Mouse (Mus musculus) cortical plate, adult 2 months (tissue): ENCODE measurements at regions not wholly inside any gene's neighbourhood (a gene's known extent, or its start where the extent isn't known, plus 50 kb on each side); places are given as distances from the start of the nearest gene placed in this dataset.
A peak's percentile ranks its signal among the peaks of the same experiment; 100 is the strongest.

ENCODE experiments used
- H3K27ac ChIP-seq: fragments of 200-500 bp; 2 replicates; pipeline ENCODE4 v1.5.1; 2012; ENCODE audit warnings: low read length, control low read depth, inconsistent platforms; ENCODE audit not compliant: insufficient read depth
- H3K4me1 ChIP-seq: fragments of 200-500 bp; 2 replicates; pipeline ENCODE4 v1.6.1; 2011; ENCODE audit warnings: low read length; ENCODE audit not compliant: control insufficient read depth, insufficient read depth
- H3K4me3 ChIP-seq: fragments of 200-500 bp; 2 replicates; pipeline ENCODE4 v1.5.1; 2011; ENCODE audit warnings: mild to moderate bottlenecking, low read length, control low read depth; ENCODE audit not compliant: insufficient read depth
- CTCF ChIP-seq: fragments of 200-500 bp; IDR thresholded peaks from 2 replicates; pipeline ENCODE4 v1.5.1; 2011; ENCODE audit warnings: mild to moderate bottlenecking, control low read depth, low read length; ENCODE audit not compliant: insufficient read depth; ENCODE audit errors: extremely low read depth
- POLR2A ChIP-seq: fragments of 200-500 bp; IDR thresholded peaks from 2 replicates; pipeline ENCODE4 v1.6.1; 2011; ENCODE audit warnings: mild to moderate bottlenecking, low read length, control low read depth; ENCODE audit not compliant: insufficient read depth; ENCODE audit errors: extremely low read depth

- H3K4me1 ChIP-seq: no peaks in the 10 kb centered on the region
- H3K27ac ChIP-seq: no peak overlapping the region
- no peak overlapping the region for H3K4me3 ChIP-seq
- no peak for TF ChIP-seq POLR2A
- no peak for TF ChIP-seq CTCF
Measured at GRCm38 (mm10) chr3:128212256-128212655, 316.1 kb upstream of the Fam241a start.

GRCm38 (mm10) chr3:128210591-128210990 lies 314.5 kb upstream of the Fam241a start:
- TF ChIP-seq CTCF: no peak
- no peak for TF ChIP-seq POLR2A
- Histone ChIP-seq H3K27ac (no peak overlapping the region), H3K4me1 (no peaks in the 10 kb centered on the region), H3K4me3 (no peak overlapping the region)

- Histone ChIP-seq H3K27ac (no peak overlapping the region), H3K4me1 (no peaks in the 10 kb centered on the region), H3K4me3 (no peak overlapping the region)
- no peak for TF ChIP-seq POLR2A
- 0 out of 2 replicates have a peak, but pooled peaks have one; percentile 8 for TF ChIP-seq CTCF
Measured at GRCm38 (mm10) chr3:128206948-128207347, 310.8 kb upstream of the Fam241a start.

- H3K4me3 ChIP-seq: no peak overlapping the region
- TF ChIP-seq POLR2A (no peak), CTCF (no peak)
- no peaks in the 10 kb centered on the region for H3K4me1 ChIP-seq
- no peak overlapping the region for H3K27ac ChIP-seq
Measured at GRCm38 (mm10) chr3:128206483-128206882, 310.4 kb upstream of the Fam241a start.

DNA sequence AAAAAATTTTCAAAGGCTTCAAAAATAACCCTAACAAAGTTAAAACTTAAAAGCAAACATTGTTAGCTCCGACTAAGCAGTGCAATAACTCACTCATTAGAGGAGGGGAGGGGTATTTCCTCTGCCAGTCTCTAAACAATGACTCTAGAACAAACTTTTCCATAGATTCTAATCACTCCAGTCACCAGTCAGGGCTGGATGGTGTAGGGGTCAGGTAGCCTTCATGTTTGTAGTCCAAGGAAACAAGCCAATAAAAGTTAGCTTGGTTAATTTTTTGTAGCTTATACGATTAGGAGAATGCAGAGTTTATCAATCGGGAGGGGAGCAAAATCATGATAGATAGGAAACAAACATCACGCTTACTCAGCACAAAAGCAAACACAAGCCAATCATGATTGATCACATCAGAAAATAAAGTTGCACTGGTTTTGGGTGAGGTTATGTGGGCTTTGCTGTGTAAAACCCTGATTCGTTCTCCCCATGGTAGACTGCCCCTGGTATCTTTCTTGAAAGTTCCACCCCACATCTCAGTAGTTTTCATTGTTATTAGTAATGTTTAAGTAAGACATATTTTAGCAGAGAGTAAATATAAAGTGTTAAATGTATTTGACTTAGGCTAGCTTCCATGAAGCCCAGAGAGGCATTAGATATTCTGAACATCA lies 304.6 kb upstream of the Fam241a start:
- no peak for TF ChIP-seq POLR2A
- TF ChIP-seq CTCF: no peak
- Histone ChIP-seq H3K4me3 (no peak overlapping the region), H3K27ac (no peak overlapping the region), H3K4me1 (no peaks in the 10 kb centered on the region)

GRCm38 (mm10) chr3:128199466-128199865 lies 303.3 kb upstream of the Fam241a start:
- TF ChIP-seq CTCF: no peak
- TF ChIP-seq POLR2A: no peak
- Histone ChIP-seq H3K4me1 (no peaks in the 10 kb centered on the region), H3K27ac (no peak overlapping the region), H3K4me3 (no peak overlapping the region)

DNA sequence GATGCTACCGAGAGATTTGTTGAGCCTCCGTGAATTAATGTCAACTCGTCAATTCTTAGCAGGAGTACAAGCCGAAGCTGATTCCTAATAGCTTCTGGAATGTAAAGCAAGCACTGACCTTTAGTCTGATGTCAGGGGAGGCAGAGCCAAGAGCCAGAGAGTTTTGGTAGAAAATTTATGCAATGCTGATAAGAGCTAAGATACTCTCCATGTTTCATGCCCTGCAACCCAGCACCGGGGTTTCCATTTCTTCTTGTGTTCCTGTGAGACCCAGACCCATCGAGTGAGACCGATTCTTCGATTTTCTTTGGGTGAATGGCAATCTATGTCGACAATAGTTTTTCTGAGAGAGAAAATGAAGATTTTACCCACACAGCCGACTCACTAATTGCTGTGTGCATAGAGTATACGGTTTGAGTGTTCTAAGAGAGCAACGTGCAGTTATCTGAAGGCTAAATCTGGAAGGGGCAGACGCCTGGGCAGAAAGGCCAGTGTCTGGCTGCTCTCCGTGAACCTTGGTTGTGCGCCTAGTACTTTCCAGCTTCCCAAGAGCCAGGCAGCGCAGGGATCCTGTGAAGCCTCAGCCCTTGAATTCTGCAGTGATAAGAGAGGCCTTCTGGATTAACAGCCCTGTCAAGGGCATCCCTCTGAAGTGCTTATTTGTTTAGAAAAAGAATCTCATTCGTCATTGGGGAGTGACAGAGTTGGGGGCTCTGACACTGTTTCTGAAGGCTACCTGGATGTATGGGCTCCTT lies 296.1 kb upstream of the Fam241a start:
- TF ChIP-seq CTCF (no peak), POLR2A (no peak)
- Histone ChIP-seq H3K27ac (no peak overlapping the region), H3K4me3 (no peak overlapping the region), H3K4me1 (no peaks in the 10 kb centered on the region)

DNA sequence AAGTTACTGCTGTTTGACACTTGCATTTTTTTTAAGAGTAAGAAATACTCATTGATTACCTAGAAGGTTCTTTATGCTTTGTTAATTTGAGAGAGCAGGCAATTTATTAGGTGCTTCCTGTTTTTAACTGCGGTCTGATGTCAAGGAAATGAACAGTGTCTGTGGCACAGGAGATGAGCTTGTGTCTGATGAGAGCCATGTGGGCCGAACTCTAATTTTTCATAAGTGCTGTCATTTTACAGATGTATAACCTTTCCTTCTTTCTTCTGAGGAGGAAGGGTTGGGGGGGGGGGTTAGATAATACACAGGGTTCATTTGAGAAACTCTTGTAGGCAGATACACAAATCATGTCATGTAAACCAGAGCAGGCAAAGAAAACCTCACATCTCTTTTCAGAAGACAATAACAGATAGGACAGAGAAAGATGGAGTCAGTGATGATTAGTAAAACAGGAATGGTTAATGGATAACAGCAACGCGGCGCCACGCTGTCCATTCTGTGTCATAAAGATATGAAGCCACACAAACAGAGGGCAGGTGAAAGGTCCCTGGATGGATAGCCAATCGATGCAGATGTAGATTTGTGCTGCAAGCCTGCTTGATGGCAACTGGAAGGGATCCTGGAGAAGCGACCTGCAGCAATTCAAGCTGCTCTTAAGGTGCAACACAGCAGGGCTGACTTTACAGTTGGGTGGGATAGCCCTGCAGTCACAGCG lies 291.4 kb upstream of the Fam241a start:
- H3K4me3 ChIP-seq: no peak overlapping the region
- no peaks in the 10 kb centered on the region for H3K4me1 ChIP-seq
- H3K27ac ChIP-seq: no peak overlapping the region
- no peak for TF ChIP-seq CTCF
- no peak for TF ChIP-seq POLR2A

- Histone ChIP-seq H3K4me1 (no peaks in the 10 kb centered on the region), H3K27ac (no peak overlapping the region), H3K4me3 (no peak overlapping the region)
- TF ChIP-seq POLR2A (no peak), CTCF (0 out of 2 replicates have a peak, but pooled peaks have one; percentile 34)
Measured at GRCm38 (mm10) chr3:128186278-128186677, 290.2 kb upstream of the Fam241a start.
